Mouse (Mus musculus) G1E (cell line): ENCODE results near the gene Ddx54. TPM values are rescaled to one million over a fixed set of nuclear protein-coding genes. Genes with fewer than 3 reads are reported as not detected.

Source experiments
- ATAC-seq: 2 replicates; pipeline ENCODE4 v1.8.0; 2016; ENCODE audit warnings: mild to moderate bottlenecking; ENCODE audit not compliant: insufficient number of reproducible peaks, poor library complexity, low FRiP score, severe bottlenecking; ENCODE audit errors: extremely low read depth
- DNase-seq: peaks from one replicate; pipeline ENCODE4 v3.0.0; 2012; ENCODE audit warnings: low spot score
- H3K27me3 ChIP-seq: 2 replicates; pipeline ENCODE4 v1.6.1; 2012; ENCODE audit warnings: mild to moderate bottlenecking, low read length, inconsistent platforms; ENCODE audit not compliant: insufficient read depth
- H3K36me3 ChIP-seq: replicated peaks from 2 replicates; pipeline ENCODE3; 2012; ENCODE audit warnings: mild to moderate bottlenecking, inconsistent platforms
- H3K4me1 ChIP-seq: 2 replicates; pipeline ENCODE4 v1.6.1; 2012; ENCODE audit warnings: low read depth, low read length, inconsistent platforms, mixed read lengths; ENCODE audit not compliant: insufficient read depth
- H3K4me3 ChIP-seq: 2 replicates; pipeline ENCODE4 v1.5.1; 2012; ENCODE audit warnings: low read depth, mild to moderate bottlenecking, inconsistent platforms, low read length, moderate library complexity, mixed read lengths
- H3K9me3 ChIP-seq: replicated peaks from 2 replicates; pipeline ENCODE4 v1.6.1; 2012; ENCODE audit warnings: inconsistent platforms
- CTCF ChIP-seq: IDR thresholded peaks from 2 replicates; pipeline ENCODE4 v1.5.1; 2012; ENCODE audit warnings: low read depth, low read length, inconsistent platforms, mixed read lengths
- GATA1 ChIP-seq: IDR thresholded peaks from 2 replicates; pipeline ENCODE4 v1.6.1; 2012; ENCODE audit warnings: borderline replicate concordance, low read length, inconsistent platforms, mixed read lengths
- GATA2 ChIP-seq: IDR thresholded peaks from 2 replicates; pipeline ENCODE4 v1.6.1; 2012; ENCODE audit warnings: low read depth, low read length, inconsistent platforms, borderline replicate concordance
- POLR2AphosphoS5 ChIP-seq: IDR thresholded peaks from 2 replicates; pipeline ENCODE4 v1.6.1; 2012; ENCODE audit warnings: low read depth, low read length, inconsistent platforms; ENCODE audit not compliant: insufficient replicate concordance
- TAL1 ChIP-seq: conservative IDR thresholded peaks from 2 replicates; pipeline ENCODE4 v1.6.1; 2012; ENCODE audit warnings: low read depth, low read length, inconsistent platforms, mixed read lengths
- polyA plus RNA-seq: library from polyadenylated mRNA; stranded (reverse); fragments of >175 nt; gene quantifications from 2 replicates; pipeline ENCODE4 v1.2.3, GENCODE M21; 2012
- total RNA-seq, 2 experiments: library from RNA; stranded (forward) in 1 of 2; stranded (reverse) in 1 of 2; fragments of 200-1000 nt in 1 of 2; fragments of >200 nt in 1 of 2; fragmentation: Nextera tagmentation in 1 of 2; gene quantifications; 2 replicates each; pipeline ENCODE4 v1.2.3; 2014 to 2017

Gene Ddx54
- total and polyA plus RNA-seq, 3 experiments: 24.3 to 103 (median 31.5) TPM

DNA sequence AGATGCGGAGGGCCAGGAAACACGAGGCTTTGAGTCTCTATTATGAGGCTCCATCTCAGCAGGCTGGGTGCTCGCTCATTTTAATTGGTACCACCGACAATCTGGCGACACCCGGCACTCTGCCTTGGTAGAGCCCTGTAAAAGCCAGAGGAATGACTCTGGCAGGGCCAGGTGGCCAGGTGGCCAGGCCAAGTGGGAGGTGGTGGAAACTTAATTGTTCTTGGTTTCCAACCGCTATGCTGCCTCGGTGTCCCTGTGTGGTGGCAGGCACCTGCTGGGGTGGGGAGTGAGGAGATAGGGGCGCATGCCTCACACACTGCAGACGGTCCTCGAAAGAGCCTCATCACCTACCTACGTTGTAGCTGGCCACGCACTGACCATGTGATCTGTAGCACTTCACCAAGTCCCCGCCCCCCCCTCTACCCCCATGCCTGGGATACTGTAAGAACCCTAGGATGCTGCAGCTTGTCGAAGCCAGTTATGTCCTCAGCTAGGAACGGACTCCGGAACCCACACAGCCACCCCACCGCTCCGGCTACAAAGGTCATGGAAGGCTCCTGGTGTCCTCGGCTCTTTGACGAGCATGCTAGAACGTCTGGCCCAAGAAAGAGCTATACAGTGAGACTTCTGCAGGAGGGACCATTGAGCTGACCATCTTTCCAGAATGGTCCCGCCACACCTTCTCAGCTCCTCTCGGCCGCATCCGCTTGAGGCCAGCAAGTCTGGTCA is 32.5 kb upstream of the Ddx54 start:
- no peak for ATAC-seq
- Histone ChIP-seq H3K4me3 (no peak overlapping the region), H3K36me3 (peaks cover 87% of the 10 kb centered on the region), H3K9me3 (no peaks in the 10 kb centered on the region), H3K27me3 (no peaks in the 10 kb centered on the region), H3K4me1 (peaks cover 55% of the 10 kb centered on the region)
- no peak for DNase-seq
- TF ChIP-seq GATA1 (no peak), CTCF (no peak), GATA2 (no peak), TAL1 (no peak), POLR2AphosphoS5 (no peak)

DNA sequence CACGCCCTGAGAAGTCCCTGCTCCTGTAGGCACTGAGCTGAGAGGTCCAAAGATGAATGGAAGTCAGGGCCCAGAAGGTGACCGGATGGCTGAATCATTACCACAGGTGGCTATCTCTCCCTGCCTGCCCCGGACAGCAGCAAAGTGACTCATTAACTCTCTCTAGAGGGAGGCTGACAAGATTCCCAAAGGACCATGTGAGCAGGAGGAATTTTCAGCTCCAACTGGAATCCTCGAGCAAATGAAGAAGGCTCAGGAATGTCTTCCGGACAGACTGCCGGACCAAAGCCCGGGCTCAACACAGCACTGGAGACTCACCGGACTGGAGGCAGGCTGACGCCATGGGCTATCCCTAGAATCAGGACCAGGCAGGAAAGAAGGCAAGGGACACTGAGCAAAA is 30.5 kb upstream of the Ddx54 start:
- TF ChIP-seq GATA2 (no peak), TAL1 (no peak), CTCF (no peak), GATA1 (no peak), POLR2AphosphoS5 (no peak)
- DNase-seq (no peak), ATAC-seq (no peak)
- Histone ChIP-seq H3K4me3 (no peak overlapping the region), H3K27me3 (no peaks in the 10 kb centered on the region), H3K9me3 (no peaks in the 10 kb centered on the region), H3K4me1 (peaks cover 64% of the 10 kb centered on the region), H3K36me3 (peaks cover 89% of the 10 kb centered on the region)

DNA sequence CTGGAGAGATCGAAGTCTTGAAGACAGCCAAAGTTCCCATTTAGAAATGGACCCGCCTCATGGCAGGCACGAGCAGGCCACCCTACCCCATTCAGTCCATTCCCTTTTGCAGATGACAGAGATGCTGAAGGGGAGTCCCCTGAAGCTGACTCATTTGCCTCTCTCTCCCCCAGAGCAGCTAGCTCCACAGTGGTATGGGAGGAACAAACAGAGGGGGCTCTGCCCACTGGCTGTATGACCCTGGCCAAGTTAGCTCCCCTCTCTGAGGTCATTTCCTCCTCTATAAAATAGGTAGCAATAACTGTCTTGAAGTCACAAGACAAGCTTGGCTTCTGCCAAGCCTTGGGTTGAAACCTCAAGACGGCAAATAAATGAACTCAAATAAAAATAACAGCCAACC is 29.0 kb upstream of the Ddx54 start:
- no peaks in the 10 kb centered on the region for H3K27me3 ChIP-seq
- no peak overlapping the region for H3K4me3 ChIP-seq
- ATAC-seq (no peak), DNase-seq (no peak)
- no peak for TF ChIP-seq GATA2
- TF ChIP-seq POLR2AphosphoS5: no peak
- no peak for TF ChIP-seq GATA1
- TF ChIP-seq TAL1: no peak
- TF ChIP-seq CTCF: no peak
- H3K4me1 ChIP-seq: peaks cover 62% of the 10 kb centered on the region
- H3K36me3 ChIP-seq: peaks cover 75% of the 10 kb centered on the region
- no peaks in the 10 kb centered on the region for H3K9me3 ChIP-seq

DNA sequence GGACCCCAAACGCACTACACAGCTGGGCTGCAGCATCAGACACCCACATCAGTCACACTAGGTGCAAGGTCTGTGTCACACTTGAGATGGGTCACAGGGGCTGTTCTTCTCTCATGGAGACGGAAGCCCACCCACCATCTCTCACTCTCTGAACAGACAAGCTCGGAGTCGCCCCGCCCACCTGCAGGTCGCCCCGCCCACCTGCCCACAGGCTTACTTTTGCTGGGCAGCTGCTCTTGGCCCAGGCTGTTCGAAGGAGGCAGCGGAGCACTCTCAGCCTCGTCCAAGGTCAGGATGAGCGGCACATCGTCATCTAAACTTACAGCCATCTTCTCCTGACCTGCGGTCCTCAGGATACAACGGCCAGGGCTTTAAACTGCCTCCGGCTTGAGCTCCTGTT is 27.6 kb upstream of the Ddx54 start:
- no peak for TF ChIP-seq GATA1
- TF ChIP-seq POLR2AphosphoS5: no peak
- TF ChIP-seq GATA2: no peak
- no peak for TF ChIP-seq CTCF
- TF ChIP-seq TAL1: no peak
- Histone ChIP-seq H3K36me3 (peaks cover 60% of the 10 kb centered on the region), H3K9me3 (no peaks in the 10 kb centered on the region), H3K27me3 (no peaks in the 10 kb centered on the region), H3K4me1 (peaks cover 57% of the 10 kb centered on the region), H3K4me3 (peak overlapping the region; percentile 35; the same call in 1 of the 2 replicates)
- ATAC-seq (no peak), DNase-seq (no peak)

DNA sequence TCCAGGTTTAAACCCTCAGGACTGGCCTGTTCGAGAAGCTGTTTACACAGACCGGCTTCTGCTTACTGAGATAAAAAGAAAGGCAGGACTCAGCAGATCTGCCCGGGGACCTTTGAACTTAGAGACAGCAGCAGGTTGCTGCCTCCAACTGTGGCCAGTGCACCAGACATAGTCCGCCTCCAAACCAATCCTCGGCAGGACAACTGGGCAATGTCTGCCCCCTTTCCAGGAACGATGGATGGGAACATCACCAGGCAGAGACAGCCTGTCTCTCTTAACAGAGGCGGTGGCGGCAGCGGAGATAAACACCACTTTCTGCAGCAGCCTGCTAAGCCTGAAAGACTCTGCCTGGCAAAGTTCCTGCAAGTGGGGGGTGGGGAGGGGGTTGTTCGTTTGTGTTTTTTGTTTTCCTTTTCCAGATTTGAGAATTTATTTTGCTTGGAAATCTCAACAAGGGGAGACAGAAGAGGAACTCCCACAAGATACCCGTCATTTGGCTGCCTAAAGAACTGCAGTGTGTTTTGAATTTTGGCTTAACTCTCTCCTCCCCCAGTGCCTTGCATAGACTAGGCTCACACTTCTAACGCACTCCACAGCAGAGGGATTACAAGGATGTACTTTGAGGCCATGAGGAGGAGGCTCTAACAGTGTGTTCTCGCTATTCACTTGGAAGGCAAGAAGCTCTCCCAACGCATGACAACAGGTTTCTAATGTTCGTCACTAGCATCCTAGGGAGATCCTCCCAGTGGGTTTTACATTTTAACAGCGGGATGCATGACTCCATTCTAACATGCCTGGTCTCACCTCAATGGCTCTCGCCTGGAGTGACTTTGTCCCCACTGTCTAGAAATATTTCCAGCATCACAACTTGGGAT is 25.6 kb upstream of the Ddx54 start:
- peaks cover 41% of the 10 kb centered on the region for H3K36me3 ChIP-seq
- H3K4me1 ChIP-seq: peaks cover 60% of the 10 kb centered on the region
- peaks cover 5% of the 10 kb centered on the region; the same call in 1 of the 2 replicates for H3K9me3 ChIP-seq
- no peaks in the 10 kb centered on the region for H3K27me3 ChIP-seq
- TF ChIP-seq TAL1: no peak
- no peak for TF ChIP-seq GATA1
- no peak for TF ChIP-seq CTCF
- no peak for TF ChIP-seq GATA2
- TF ChIP-seq POLR2AphosphoS5: no peak
- ATAC-seq (no peak), DNase-seq (no peak)
- H3K4me3 ChIP-seq: peak overlapping the region; percentile 84; the same call in 1 of the 2 replicates

DNA sequence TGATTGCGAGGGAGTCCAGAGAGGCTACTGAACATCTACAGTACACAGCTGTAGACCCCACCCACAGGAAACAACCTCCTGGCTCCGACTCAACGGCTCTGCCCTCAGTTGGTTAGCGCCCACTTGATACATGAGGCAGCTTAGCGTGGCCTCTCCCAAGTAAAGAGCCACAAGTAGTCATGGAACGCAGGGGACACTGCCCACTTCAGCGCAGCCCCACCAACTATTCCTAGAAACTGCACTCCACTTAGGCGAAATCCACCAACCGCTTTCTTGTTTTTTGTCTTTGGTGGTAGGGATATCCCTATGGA is 25.0 kb upstream of the Ddx54 start:
- H3K9me3 ChIP-seq: peaks cover 5% of the 10 kb centered on the region; the same call in 1 of the 2 replicates
- no peaks in the 10 kb centered on the region for H3K27me3 ChIP-seq
- H3K4me1 ChIP-seq: peaks cover 66% of the 10 kb centered on the region
- DNase-seq (no peak), ATAC-seq (no peak; the same call in 1 of the 2 replicates)
- TF ChIP-seq GATA1 (no peak), TAL1 (no peak), POLR2AphosphoS5 (no peak), CTCF (no peak), GATA2 (no peak)
- peaks cover 36% of the 10 kb centered on the region for H3K36me3 ChIP-seq
- peak overlapping the region; percentile 84 for H3K4me3 ChIP-seq
